Comparison of ENCODE assay signal across 8 mouse cellular contexts in the genomic region with DNA sequence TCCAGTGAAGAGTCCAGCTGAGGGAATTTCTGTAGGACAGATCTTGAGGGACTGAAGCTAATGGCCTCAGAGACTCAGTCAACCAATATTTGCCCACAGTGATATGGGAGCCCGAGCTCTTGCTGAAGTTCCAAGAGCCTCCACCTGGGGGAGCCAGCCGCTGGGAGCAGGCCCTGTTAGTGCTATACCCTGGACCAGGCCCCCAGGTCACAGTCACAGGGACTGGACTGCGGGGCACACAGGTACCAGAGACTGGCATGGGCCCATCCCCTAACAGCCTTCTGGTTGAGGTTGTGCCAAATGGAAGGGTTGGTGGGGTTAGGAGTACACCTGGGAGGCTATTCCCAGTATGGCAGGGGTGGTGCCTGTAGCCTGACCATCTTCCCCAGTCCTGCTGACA. TPM values are rescaled to one million over a fixed set of nuclear protein-coding genes. Genes with fewer than 3 reads are reported as not detected.
A peak's percentile ranks its signal among the peaks of the same experiment; 100 is the strongest.
DNase-seq lines count a peak whose midpoint lies in the region; ATAC-seq and TF ChIP-seq lines count a peak whose summit lies in the region.

No protein-coding gene starts in this region.

- H3K36me3 ChIP-seq in C2C12 (ENCODE audit: control insufficient read depth, insufficient read depth): peaks cover 52% of the 10 kb centered on the region
- no peaks in the 10 kb centered on the region for H3K36me3 ChIP-seq in kidney, adult 2 months (ENCODE audit: control insufficient read depth, insufficient read depth, low read length)
- peaks cover 38% of the 10 kb centered on the region for H3K36me3 ChIP-seq in liver, embryonic 11.5 days (ENCODE audit: control insufficient read depth, insufficient read depth, low read length)
- H3K36me3 ChIP-seq in stomach, postnatal 0 days (ENCODE audit: control insufficient read depth, insufficient read depth, low read length): peaks cover 30% of the 10 kb centered on the region

- no peak overlapping the region for H3K4me3 ChIP-seq in C2C12 (ENCODE audit: insufficient read depth, poor library complexity, severe bottlenecking)
- H3K4me3 ChIP-seq in kidney, adult 2 months (ENCODE audit: insufficient read depth, low read depth, low read length): no peak overlapping the region
- no peak overlapping the region for H3K4me3 ChIP-seq in liver, embryonic 11.5 days (ENCODE audit: low read depth, low read length)
- no peak overlapping the region for H3K4me3 ChIP-seq in stomach, postnatal 0 days (ENCODE audit: low read depth, low read length)

- no peak overlapping the region for H3ac ChIP-seq in C2C12 (ENCODE audit: control insufficient read depth, insufficient read length, low read depth)

- H3K9ac ChIP-seq in liver, embryonic 11.5 days (ENCODE audit: low read depth, low read length): no peak overlapping the region
- H3K9ac ChIP-seq in stomach, postnatal 0 days (ENCODE audit: low read length): no peak overlapping the region

- peak; percentile 24 for TF ChIP-seq CTCF in C2C12 (IDR thresholded peaks at IDR 0.05; ENCODE audit: control insufficient read depth, insufficient read depth, insufficient read length)
- peak; percentile 67 for TF ChIP-seq CTCF in kidney, adult 2 months (conservative IDR thresholded peaks at IDR 0.05; ENCODE audit: insufficient read depth, insufficient read length, low read depth, low read length)
- TF ChIP-seq CTCF in stomach, postnatal 0 days (IDR thresholded peaks at IDR 0.05; ENCODE audit: low read depth): peak; percentile 84

- H3K4me2 ChIP-seq in liver, embryonic 11.5 days: peak overlapping the region; percentile 6; the same call in 1 of the 2 replicates
- no peak overlapping the region for H3K4me2 ChIP-seq in stomach, postnatal 0 days (replicated peaks; ENCODE audit: low read depth)

- H3K9me3 ChIP-seq in liver, embryonic 11.5 days (ENCODE audit: control insufficient read depth, low read length): no peaks in the 10 kb centered on the region
- no peaks in the 10 kb centered on the region for H3K9me3 ChIP-seq in stomach, postnatal 0 days (ENCODE audit: control insufficient read depth, low read length)

- peaks cover 6% of the 10 kb centered on the region; the same call in 1 of the 2 replicates for H3K4me1 ChIP-seq in kidney, adult 2 months (ENCODE audit: control insufficient read depth, insufficient read depth, low read length)
- H3K4me1 ChIP-seq in liver, embryonic 11.5 days (replicated peaks; ENCODE audit: control insufficient read depth, insufficient read depth, low read length): peaks cover 52% of the 10 kb centered on the region
- no peaks in the 10 kb centered on the region for H3K4me1 ChIP-seq in stomach, postnatal 0 days (replicated peaks; ENCODE audit: control insufficient read depth, insufficient read depth)

- peaks cover 12% of the 10 kb centered on the region for H3K79me3 ChIP-seq in C2C12 (ENCODE audit: low read depth)

- no peak for TF ChIP-seq POLR2A in kidney, adult 2 months (IDR thresholded peaks at IDR 0.05; ENCODE audit: low read depth, low read length)

- no peak overlapping the region for H3K27ac ChIP-seq in kidney, adult 2 months (ENCODE audit: insufficient read depth, low read depth, low read length)
- H3K27ac ChIP-seq in liver, embryonic 11.5 days (ENCODE audit: low read depth, low read length): no peak overlapping the region
- no peak overlapping the region for H3K27ac ChIP-seq in stomach, postnatal 0 days (replicated peaks)

- peak; percentile 72 for ATAC-seq in liver, embryonic 11.5 days (replicated peaks; ENCODE audit: low FRiP score)
- peak; percentile 69 for ATAC-seq in stomach, postnatal 0 days (ENCODE audit: low FRiP score, low TSS enrichment)

- WGBS in kidney, adult 2 months: 21% methylated on average over 3 of the region's 3 CpGs
- WGBS in liver, embryonic 11.5 days: 11% methylated on average over 3 of the region's 3 CpGs
- 13% methylated on average over 3 of the region's 3 CpGs for WGBS in stomach, postnatal 0 days

- no peak for TF ChIP-seq EP300 in stomach, postnatal 0 days (optimal IDR thresholded peaks at IDR 0.05)

- peaks cover 15% of the 10 kb centered on the region for H3K79me2 ChIP-seq in C2C12 (ENCODE audit: control insufficient read depth, insufficient read depth)

- DNase-seq in adipocyte (ENCODE audit: low spot score): peak; percentile 48
- peak; percentile 78 for DNase-seq in embryo, embryonic 10.5 days (ENCODE audit: low spot score)
- peak; percentile 72 to 82 for DNase-seq in gastrocnemius, postnatal 4 days (ENCODE audit: low spot score in 2 of 2)
- DNase-seq in kidney, adult 2 months: peak; percentile 69
- peak; percentile 86 for DNase-seq in liver, embryonic 11.5 days (ENCODE audit: low spot score)
- peak; percentile 57 to 70 for DNase-seq in natural killer cell, adult 2 months (ENCODE audit: low spot score in 2 of 2)
- DNase-seq in stomach, postnatal 0 days (ENCODE audit: low spot score): peak; percentile 91

- H3K27me3 ChIP-seq in C2C12 (ENCODE audit: control insufficient read depth, insufficient read depth, insufficient read length): no peaks in the 10 kb centered on the region
- H3K27me3 ChIP-seq in kidney, adult 2 months (replicated peaks; ENCODE audit: control insufficient read depth, insufficient read depth, low read length): no peaks in the 10 kb centered on the region
- H3K27me3 ChIP-seq in liver, embryonic 11.5 days (replicated peaks; ENCODE audit: control insufficient read depth, insufficient read depth, low read length): peaks cover 44% of the 10 kb centered on the region
- no peaks in the 10 kb centered on the region for H3K27me3 ChIP-seq in stomach, postnatal 0 days (ENCODE audit: control insufficient read depth, insufficient read depth, low read length)

TF ChIP-seq in C2C12, 6 proteins besides CTCF, POLR2A, EP300 and RAD21:
- TF ChIP-seq USF1 (IDR thresholded peaks at IDR 0.05; ENCODE audit: low read depth) (no peak), MYOD1 (IDR thresholded peaks at IDR 0.05; ENCODE audit: control insufficient read depth, insufficient read length, low read depth) (no peak), FOSL1 (IDR thresholded peaks at IDR 0.05; ENCODE audit: insufficient read depth, low read length, poor library complexity, severe bottlenecking) (no peak), MYOG (IDR thresholded peaks at IDR 0.05; ENCODE audit: control insufficient read depth, extremely low read depth, insufficient read length) (no peak), MAX (IDR thresholded peaks at IDR 0.05) (no peak), CEBPB (IDR thresholded peaks at IDR 0.05; ENCODE audit: low read depth) (no peak)

RNA-seq across cellular contexts. Expression of gene Amh, which starts 0.9 kb away (rescaled TPM):
- 0.87 TPM for polyA plus RNA-seq in C2C12 (2012; fragmentation: generic; extraction: Trizol)
- under 1 TPM; 0.86 to 0.93 TPM for total RNA-seq in gastrocnemius, postnatal 4 days (2021)
- polyA plus RNA-seq in kidney, adult 2 months (2012; rRNA removed): 0.17 and 0.23 TPM in 2 replicates
- 0.14 TPM in 1 of 2 replicates, not detected in the other for polyA plus RNA-seq in liver, embryonic 11.5 days (2014; fragmentation: Nextera tagmentation; extraction: Ambion mirVana)
- 6.8 and 6.9 TPM in 2 replicates for polyA plus RNA-seq in stomach, postnatal 0 days (2015; fragmentation: Nextera tagmentation; extraction: Ambion mirVana)

RNA-seq across cellular contexts. Expression of gene Jsrp1, which starts 7.4 kb away (rescaled TPM):
- 29.2 TPM for polyA plus RNA-seq in C2C12 (2012; fragmentation: generic; extraction: Trizol)
- 100 to 1,000 TPM; 199 to 230 TPM for total RNA-seq in gastrocnemius, postnatal 4 days (2021)
- polyA plus RNA-seq in kidney, adult 2 months (2012; rRNA removed): 0.20 and 3.2 TPM in 2 replicates
- polyA plus RNA-seq in liver, embryonic 11.5 days (2014; fragmentation: Nextera tagmentation; extraction: Ambion mirVana): 1.1 and 1.5 TPM in 2 replicates
- 0.86 and 0.96 TPM in 2 replicates for polyA plus RNA-seq in stomach, postnatal 0 days (2015; fragmentation: Nextera tagmentation; extraction: Ambion mirVana)

RNA-seq across cellular contexts. Expression of gene Plekhj1, which starts 7.5 kb away (rescaled TPM):
- polyA plus RNA-seq in C2C12 (2012; fragmentation: generic; extraction: Trizol): 74.8 TPM
- total RNA-seq in gastrocnemius, postnatal 4 days (2021): 10 to 100 TPM; 41.7 to 43.0 TPM
- 36.9 and 39.3 TPM in 2 replicates for polyA plus RNA-seq in kidney, adult 2 months (2012; rRNA removed)
- polyA plus RNA-seq in liver, embryonic 11.5 days (2014; fragmentation: Nextera tagmentation; extraction: Ambion mirVana): 178 and 188 TPM in 2 replicates
- 62.0 and 65.8 TPM in 2 replicates for polyA plus RNA-seq in stomach, postnatal 0 days (2015; fragmentation: Nextera tagmentation; extraction: Ambion mirVana)

RNA-seq across cellular contexts. Expression of gene Sf3a2, which starts 7.9 kb away (rescaled TPM):
- 106 TPM for polyA plus RNA-seq in C2C12 (2012; fragmentation: generic; extraction: Trizol)
- total RNA-seq in gastrocnemius, postnatal 4 days (2021): 10 to 100 TPM; 47.1 to 55.8 TPM
- polyA plus RNA-seq in kidney, adult 2 months (2012; rRNA removed): 22.6 and 23.1 TPM in 2 replicates
- 116 and 121 TPM in 2 replicates for polyA plus RNA-seq in liver, embryonic 11.5 days (2014; fragmentation: Nextera tagmentation; extraction: Ambion mirVana)
- 27.7 and 31.8 TPM in 2 replicates for polyA plus RNA-seq in stomach, postnatal 0 days (2015; fragmentation: Nextera tagmentation; extraction: Ambion mirVana)

RNA-seq across cellular contexts. Expression of gene Oaz1, which starts 20.5 kb away (rescaled TPM):
- polyA plus RNA-seq in C2C12 (2012; fragmentation: generic; extraction: Trizol): 1,494 TPM
- total RNA-seq in gastrocnemius, postnatal 4 days (2021): 100 to 1,000 TPM; 785 to 853 TPM
- 1,045 and 1,074 TPM in 2 replicates for polyA plus RNA-seq in kidney, adult 2 months (2012; rRNA removed)
- 1,793 and 1,800 TPM in 2 replicates for polyA plus RNA-seq in liver, embryonic 11.5 days (2014; fragmentation: Nextera tagmentation; extraction: Ambion mirVana)
- 1,070 and 1,103 TPM in 2 replicates for polyA plus RNA-seq in stomach, postnatal 0 days (2015; fragmentation: Nextera tagmentation; extraction: Ambion mirVana)

Comparison
In these comparisons a context has a peak if more than half of its experiments do, and no peak if none do; other contexts are left out.
1. CTCF ChIP-seq: peak in every context shown above with its lines; median percentile 84 in stomach, postnatal 0 days; 67 in kidney, adult 2 months; 24 in C2C12.